18 mouse cellular contexts compared by ENCODE assay signal in the genomic region with DNA sequence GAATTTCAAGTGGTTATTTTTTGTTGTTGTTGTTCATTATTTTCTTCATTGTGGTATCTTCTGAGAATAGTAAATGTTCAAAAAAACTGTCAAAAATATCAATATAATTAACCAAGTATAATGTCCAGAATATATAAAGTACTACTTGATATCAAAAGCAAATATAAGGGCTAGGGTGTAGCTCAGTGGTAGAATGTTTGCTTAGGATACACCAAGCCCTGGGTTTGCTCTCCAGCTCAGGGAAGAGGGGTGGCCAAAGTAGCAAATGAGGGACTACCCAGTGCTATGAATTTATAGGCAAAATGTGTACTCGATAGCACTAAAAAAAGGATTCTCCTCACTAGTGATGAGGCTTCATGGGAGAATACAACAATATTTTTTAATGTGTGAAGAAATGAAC.
"Had no signal": no experiment of that assay in that cellular context is flagged by ENCODE, and none has a peak within 500 bp of the region (broad histone marks: within the 10 kb centered on the region; RNA-seq: fewer than 3 reads in every experiment).

No protein-coding gene starts in this region.

- H3K27me3 ChIP-seq: liver, embryonic 13.5 days; liver, embryonic 15.5 days; lung, embryonic 15.5 days; midbrain, embryonic 13.5 days; neural tube, embryonic 12.5 days had no signal

- H3K4me1 ChIP-seq: midbrain, embryonic 13.5 days; neural tube, embryonic 12.5 days had no signal

- H3K9me3 ChIP-seq: liver, embryonic 13.5 days; liver, embryonic 15.5 days; lung, embryonic 15.5 days; megakaryocyte, embryonic 14.5 days; midbrain, embryonic 13.5 days; neural tube, embryonic 12.5 days had no signal

- H3K36me3 ChIP-seq: liver, embryonic 13.5 days; liver, embryonic 15.5 days; lung, embryonic 15.5 days; midbrain, embryonic 13.5 days; neural tube, embryonic 12.5 days had no signal

- H3K9ac ChIP-seq: liver, embryonic 15.5 days; liver, postnatal 0 days; lung, embryonic 15.5 days; midbrain, embryonic 13.5 days; neural tube, embryonic 12.5 days had no signal

- H3K4me2 ChIP-seq: lung, embryonic 15.5 days; midbrain, embryonic 11.5 days; neural tube, embryonic 12.5 days had no signal

- H3K27ac ChIP-seq: liver, embryonic 15.5 days; lung, embryonic 15.5 days; macrophage; midbrain, embryonic 13.5 days; neural tube, embryonic 12.5 days had no signal

- H3K4me3 ChIP-seq: liver, embryonic 15.5 days; lung, embryonic 15.5 days; megakaryocyte, embryonic 14.5 days; midbrain, embryonic 13.5 days; neural tube, embryonic 12.5 days had no signal

- ATAC-seq: liver, postnatal 0 days; lung, postnatal 0 days; midbrain, embryonic 13.5 days; midbrain, embryonic 16.5 days had no signal

- DNase-seq: liver, embryonic 13.5 days; liver, postnatal 0 days; lung, adult 2 months; lung, postnatal 14 days; lung, postnatal 36 days; right cerebral cortex, postnatal 14 days; thymus, adult 2 months; thymus, postnatal 25 days; thymus, postnatal 4 days had no signal
